Mouse (Mus musculus) bone marrow, adult 2 months (tissue): Measurements from ENCODE around the gene Mgst3. TPM values are rescaled to one million over a fixed set of nuclear protein-coding genes. Genes with fewer than 3 reads are reported as not detected.

ENCODE experiments used
- H3K27ac ChIP-seq: fragments of 200-500 bp; 2 replicates; pipeline ENCODE4 v1.5.1; 2012; ENCODE audit warnings: low read depth, mild to moderate bottlenecking, control low read depth, inconsistent platforms, low read length; ENCODE audit not compliant: control insufficient read depth, poor library complexity, insufficient read depth
- H3K4me1 ChIP-seq: fragments of 200-500 bp; 2 replicates; pipeline ENCODE4 v1.6.1; 2011; ENCODE audit warnings: low read length; ENCODE audit not compliant: control insufficient read depth, insufficient read depth
- H3K4me3 ChIP-seq: fragments of 200-500 bp; replicated peaks from 2 replicates; pipeline ENCODE3; 2011; ENCODE audit warnings: mild to moderate bottlenecking, low read depth, low read length, control low read depth; ENCODE audit not compliant: control insufficient read depth
- CTCF ChIP-seq: fragments of 200-500 bp; IDR thresholded peaks from 2 replicates; pipeline ENCODE4 v1.5.1; 2011; ENCODE audit warnings: low read length, control low read depth; ENCODE audit not compliant: control insufficient read depth, insufficient read depth
- POLR2A ChIP-seq: fragments of 200-500 bp; IDR thresholded peaks from 2 replicates; pipeline ENCODE4 v1.6.1; 2011; ENCODE audit warnings: low read depth, mild to moderate bottlenecking, control low read depth, low read length, borderline replicate concordance; ENCODE audit not compliant: control insufficient read depth
- WGBS: fragments of 180-500 bp; shearing (Covaris S2); methylation state at CpG from one replicate; pipeline ENCODE4 v1.1.7; 2018; 5-methylcytosine and 5-hydroxymethylcytosine counted together
- polyA plus RNA-seq: library from polyadenylated mRNA; stranded (reverse); fragments of >200 nt; gene quantifications from 2 replicates; pipeline ENCODE4 v1.2.4, GENCODE M21; 2011; ENCODE audit warnings: low replicate concordance; ENCODE audit not compliant: missing spikeins, insufficient read depth, insufficient read length

The Mgst3 gene
- polyA plus RNA-seq, 1 experiment = 101 TPM

GRCm38 (mm10) chr1:167374942-167375341, 18.7 kb downstream of the Mgst3 start:
- no peak overlapping the region for H3K27ac ChIP-seq
- TF ChIP-seq POLR2A (no peak), CTCF (no peak)
- WGBS = 78% methylated on average over 2 of the region's 2 CpGs
- no peaks in the 10 kb centered on the region for H3K4me1 ChIP-seq
- H3K4me3 ChIP-seq = no peak overlapping the region

DNA sequence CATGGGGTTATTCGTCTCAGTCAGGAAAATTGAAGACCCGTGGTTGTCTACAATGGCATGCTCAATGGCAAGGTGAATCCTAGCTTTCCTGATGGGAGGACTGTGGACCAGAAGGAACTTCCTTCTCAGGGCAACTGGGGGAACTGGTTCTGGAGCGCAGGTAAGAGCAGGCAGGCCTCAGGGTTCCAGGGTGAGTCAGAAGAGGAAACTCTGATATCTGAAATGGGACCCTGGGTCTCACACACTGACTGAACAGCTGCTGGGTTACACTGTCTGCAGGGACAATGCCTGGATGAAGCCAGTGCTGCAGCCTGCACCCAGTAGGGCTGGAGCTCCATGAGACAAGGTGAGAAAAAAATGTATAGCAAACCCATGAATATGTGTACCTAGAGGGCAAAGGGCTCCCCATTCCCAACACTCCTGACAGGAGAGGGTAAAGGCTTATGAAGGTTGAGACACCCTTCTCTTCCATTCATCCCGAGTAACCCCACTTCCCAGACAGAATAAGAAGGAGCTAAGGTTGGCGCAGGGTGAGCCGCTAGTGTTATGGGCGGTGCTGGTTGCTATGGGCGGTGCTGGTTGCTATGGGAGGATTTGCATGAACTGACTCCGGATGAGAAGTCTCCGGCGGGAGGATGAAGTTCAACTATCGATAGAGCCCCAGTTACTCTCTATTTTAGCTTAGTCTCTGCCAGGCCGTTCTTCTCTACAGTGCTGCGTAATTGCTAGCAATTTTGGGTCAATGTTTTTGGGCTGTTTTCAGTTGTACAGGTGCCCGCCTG, 19.4 kb downstream of the Mgst3 start:
- no peak overlapping the region for H3K27ac ChIP-seq
- WGBS = 45% methylated on average over 15 of the region's 15 CpGs
- no peak for TF ChIP-seq POLR2A
- TF ChIP-seq CTCF = no peak

GRCm38 (mm10) chr1:167372739-167373138, 20.9 kb downstream of the Mgst3 start:
- TF ChIP-seq POLR2A = no peak
- TF ChIP-seq CTCF = no peak
- 90% methylated on average over 7 of the region's 7 CpGs for WGBS
- Histone ChIP-seq H3K4me1 (no peaks in the 10 kb centered on the region; the same call in 1 of the 2 replicates), H3K27ac (no peak overlapping the region), H3K4me3 (no peak overlapping the region)

More for the DNA sequence above, 19.4 kb downstream of the Mgst3 start:
- Histone ChIP-seq H3K4me1 (no peaks in the 10 kb centered on the region; the same call in 1 of the 2 replicates), H3K4me3 (no peak overlapping the region)

DNA sequence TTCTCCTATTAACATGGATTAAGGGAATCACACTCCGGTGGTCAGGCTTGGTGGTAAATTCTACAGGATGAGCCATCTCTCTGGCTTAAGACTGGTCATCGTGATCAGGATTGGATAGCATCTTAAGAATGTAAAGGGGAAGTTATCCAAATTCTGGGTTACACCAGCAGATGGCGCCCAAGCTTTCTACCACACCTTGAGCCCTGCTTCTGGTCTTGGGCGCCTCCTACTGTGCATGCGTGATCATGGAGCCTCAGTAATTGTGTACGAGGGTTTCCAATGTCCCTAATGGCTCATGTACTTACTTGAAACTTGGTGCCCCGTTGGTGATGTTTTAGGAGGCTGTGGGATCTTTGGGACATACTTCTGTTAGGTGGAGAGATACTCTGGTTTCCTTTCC, 23.7 kb downstream of the Mgst3 start:
- H3K27ac ChIP-seq = no peak overlapping the region
- TF ChIP-seq POLR2A (no peak), CTCF (peak; percentile 100)
- 2% methylated on average over 7 of the region's 7 CpGs for WGBS
- no peak overlapping the region for H3K4me3 ChIP-seq
- H3K4me1 ChIP-seq = no peaks in the 10 kb centered on the region; the same call in 1 of the 2 replicates

- H3K4me3 ChIP-seq = no peak overlapping the region
- WGBS = 66% methylated on average over 7 of the region's 7 CpGs
- no peak overlapping the region for H3K27ac ChIP-seq
- no peaks in the 10 kb centered on the region; the same call in 1 of the 2 replicates for H3K4me1 ChIP-seq
- TF ChIP-seq CTCF = peak; percentile 31; the same call in 1 of the 2 replicates
- no peak for TF ChIP-seq POLR2A
These were observed 25.1 kb downstream of the Mgst3 start for GRCm38 (mm10) chr1:167368513-167368912.

- Histone ChIP-seq H3K4me1 (no peaks in the 10 kb centered on the region; the same call in 1 of the 2 replicates), H3K4me3 (no peak overlapping the region), H3K27ac (no peak overlapping the region)
- no peak for TF ChIP-seq POLR2A
- TF ChIP-seq CTCF = no peak
- 66% methylated on average over 4 of the region's 4 CpGs for WGBS
These were observed 25.6 kb downstream of the Mgst3 start for GRCm38 (mm10) chr1:167368018-167368417.

DNA sequence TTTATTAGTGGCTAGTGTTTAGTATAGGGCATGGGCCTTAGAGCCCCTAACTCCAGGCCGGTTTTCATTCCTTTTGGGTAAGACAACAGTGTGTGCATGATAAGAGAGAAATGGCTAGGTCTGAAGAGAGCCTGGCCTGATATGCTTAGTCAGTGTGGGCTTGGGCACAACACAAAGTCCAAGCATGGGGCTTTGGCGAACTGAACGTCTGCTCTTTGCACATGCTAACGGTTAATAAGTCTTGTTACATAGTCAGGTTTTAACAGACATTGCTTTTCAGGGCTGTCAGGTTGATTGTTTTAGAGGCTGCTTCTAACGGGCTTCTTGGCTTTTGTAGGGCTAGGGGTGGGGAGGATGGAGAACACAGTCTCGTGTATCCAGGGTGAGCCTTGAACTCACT, 27.0 kb downstream of the Mgst3 start:
- Histone ChIP-seq H3K4me3 (no peak overlapping the region), H3K27ac (no peak overlapping the region), H3K4me1 (no peaks in the 10 kb centered on the region; the same call in 1 of the 2 replicates)
- 88% methylated on average over 6 of the region's 6 CpGs for WGBS
- TF ChIP-seq CTCF (no peak), POLR2A (no peak)

- H3K27ac ChIP-seq = no peak overlapping the region
- no peak for TF ChIP-seq CTCF
- no peak for TF ChIP-seq POLR2A
- 92% methylated on average over 7 of the region's 7 CpGs for WGBS
- no peak overlapping the region for H3K4me3 ChIP-seq
- no peaks in the 10 kb centered on the region; the same call in 1 of the 2 replicates for H3K4me1 ChIP-seq
These were observed 27.8 kb downstream of the Mgst3 start for GRCm38 (mm10) chr1:167365808-167366207.

GRCm38 (mm10) chr1:167363322-167363721, 30.3 kb downstream of the Mgst3 start:
- no peaks in the 10 kb centered on the region for H3K4me1 ChIP-seq
- no peak overlapping the region for H3K27ac ChIP-seq
- H3K4me3 ChIP-seq = no peak overlapping the region
- 89% methylated on average over 5 of the region's 5 CpGs for WGBS
- no peak for TF ChIP-seq POLR2A
- no peak for TF ChIP-seq CTCF
